Mouse (Mus musculus) pancreas, adult 10 weeks (tissue): ENCODE measurements around the gene Btc. TPM values are rescaled to one million over a fixed set of nuclear protein-coding genes. Genes with fewer than 3 reads are reported as not detected.

Source experiments
- polyA plus RNA-seq: library from polyadenylated mRNA; stranded (reverse); fragments of 350-450 nt; fragmentation: Illumina TruSeq; extraction: RNeasy Lipid Tissue Mini Kit (QIAGEN cat#74804); gene quantifications from one replicate; pipeline ENCODE4 v1.2.3, GENCODE M21; 2015; ENCODE audit warnings: low read depth, low replicate concordance; ENCODE audit not compliant: insufficient read depth

The Btc gene
- polyA plus RNA-seq: 0.46 TPM

DNA sequence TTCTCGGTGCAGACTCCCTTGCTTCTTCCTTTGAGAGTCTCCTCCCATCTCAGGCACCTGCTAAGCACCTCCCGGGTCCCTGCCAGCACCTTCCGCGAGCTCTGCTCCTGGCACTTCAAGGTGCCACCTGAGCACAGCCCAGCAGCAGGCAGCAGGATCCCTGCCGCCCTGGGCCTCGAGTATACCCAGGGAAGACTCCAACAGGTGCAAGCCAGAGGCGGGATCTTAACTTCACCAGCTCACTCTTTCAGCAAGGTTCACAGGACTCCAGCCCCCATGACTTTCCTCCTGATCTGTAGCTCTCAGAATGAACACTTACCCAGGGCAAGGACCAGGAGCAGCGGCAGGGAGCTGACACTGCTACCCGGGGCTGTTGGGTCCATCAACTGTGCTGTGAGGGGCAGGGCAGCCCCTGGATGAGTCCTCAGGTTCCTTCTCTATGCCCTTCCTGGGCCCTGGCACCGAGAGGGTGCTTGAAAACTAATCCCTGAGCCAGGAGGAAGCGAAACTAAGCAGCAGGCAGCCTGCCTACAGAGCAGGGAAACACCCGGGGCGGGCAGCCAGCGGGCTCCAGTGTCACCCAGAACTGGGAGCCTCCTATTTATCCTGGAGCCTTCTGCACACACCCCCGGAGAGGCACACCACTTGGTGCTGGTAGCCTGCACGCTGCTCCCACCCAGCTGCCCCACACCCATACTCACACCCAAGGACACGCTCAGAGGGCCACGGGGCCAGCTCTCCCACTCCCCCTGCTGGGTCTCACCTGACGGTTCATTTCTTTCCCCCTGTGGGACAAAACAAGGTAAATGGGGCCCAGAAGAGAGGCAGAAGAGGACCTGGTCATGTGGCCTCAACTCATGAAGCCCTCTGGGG, at the start of gene Btc:
TSS of gene Btc (minus strand) at position 656 of the 873 bp plus-strand sequence.

Other genes starting within 250 kb of the Btc start
- 3.9 TPM for gene Parm1, start 114.6 kb upstream of the Btc start, polyA plus RNA-seq